Mouse (Mus musculus) heart, embryonic 16.5 days (tissue): ENCODE measurements around the gene Cacna1e. TPM values are rescaled to one million over a fixed set of nuclear protein-coding genes. Genes with fewer than 3 reads are reported as not detected.

Experiments used
- ATAC-seq: fragments of 200-750 bp; cut with Nextera tagmentation; replicated peaks from 2 replicates; pipeline ENCODE4 v1.8.0; 2017; ENCODE audit warnings: moderate number of reproducible peaks; ENCODE audit not compliant: insufficient read depth, low FRiP score; ENCODE audit errors: extremely low read depth
- H3K27ac ChIP-seq: fragments of 300-500 bp; sonication (generic); 2 replicates; pipeline ENCODE4 v1.5.1; 2014; ENCODE audit warnings: mild to moderate bottlenecking, low read length, control low read depth, moderate library complexity
- H3K27me3 ChIP-seq: fragments of 300-500 bp; sonication (generic); 2 replicates; pipeline ENCODE4 v1.6.1; 2014; ENCODE audit warnings: low read length, mixed read lengths; ENCODE audit not compliant: control insufficient read depth, insufficient read depth
- H3K36me3 ChIP-seq: fragments of 300-500 bp; sonication (generic); 2 replicates; pipeline ENCODE4 v1.6.1; 2014; ENCODE audit not compliant: control insufficient read depth, insufficient read depth
- H3K4me1 ChIP-seq: fragments of 300-500 bp; sonication (generic); 2 replicates; pipeline ENCODE4 v1.6.1; 2014; ENCODE audit warnings: low read length, mixed read lengths; ENCODE audit not compliant: control insufficient read depth, insufficient read depth
- H3K4me2 ChIP-seq: fragments of 300-500 bp; sonication (generic); 2 replicates; pipeline ENCODE4 v1.6.1; 2014; ENCODE audit warnings: low read depth, mild to moderate bottlenecking, control low read depth, low read length
- H3K4me3 ChIP-seq: fragments of 300-500 bp; sonication (generic); 2 replicates; pipeline ENCODE4 v1.5.1; 2014; ENCODE audit warnings: mild to moderate bottlenecking, control low read depth, low read length
- H3K9ac ChIP-seq: fragments of 300-500 bp; sonication (generic); 2 replicates; pipeline ENCODE4 v1.6.1; 2014; ENCODE audit warnings: low read length, control low read depth
- H3K9me3 ChIP-seq: fragments of 300-500 bp; sonication (generic); replicated peaks from 2 replicates; pipeline ENCODE4 v1.6.1; 2016; ENCODE audit warnings: low read length; ENCODE audit not compliant: control insufficient read depth
- WGBS: fragments of 180-500 bp; shearing (Covaris S2); extraction: QIAGEN DNeasy Blood & Tissue Kit; methylation state at CpG from one replicate; pipeline ENCODE4 v1.1.7; 2014; 5-methylcytosine and 5-hydroxymethylcytosine counted together
- polyA plus RNA-seq: library from polyadenylated mRNA; unstranded; fragments of >200 nt; fragmentation: Nextera tagmentation; extraction: Ambion mirVana; gene quantifications from 2 replicates; pipeline ENCODE4 v1.2.1, GENCODE M21; 2015

Cacna1e gene
- 0.13 and 0.20 TPM in 2 replicates for polyA plus RNA-seq

GRCm38 (mm10) chr1:154884275-154885206 is at the start of gene Cacna1e:
Cacna1e (minus strand) TSS chr1:154884501.
- peaks cover 23% of the 10 kb centered on the region for H3K27me3 ChIP-seq
- no peaks in the 10 kb centered on the region for H3K36me3 ChIP-seq
- peaks cover 2% of the 10 kb centered on the region; the same call in 1 of the 2 replicates for H3K4me1 ChIP-seq
- H3K4me2 ChIP-seq, result peak within 1 kb of the TSS; percentile 70
- peak within 1 kb of the TSS; percentile 16 for H3K9ac ChIP-seq
- 11% methylated on average over 31 of the region's 31 CpGs for WGBS
- H3K9me3 ChIP-seq, result no peaks in the 10 kb centered on the region
- H3K4me3 ChIP-seq, result peak within 1 kb of the TSS; percentile 49
- no peak for ATAC-seq
- no peak within 1 kb of the TSS for H3K27ac ChIP-seq

GRCm38 (mm10) chr1:154918406-154918805 is 34.1 kb upstream of the Cacna1e start:
- Histone ChIP-seq H3K9ac (no peak overlapping the region), H3K27me3 (no peaks in the 10 kb centered on the region), H3K4me3 (no peak overlapping the region), H3K4me1 (no peaks in the 10 kb centered on the region), H3K36me3 (no peaks in the 10 kb centered on the region), H3K4me2 (no peak overlapping the region), H3K27ac (no peak overlapping the region), H3K9me3 (no peaks in the 10 kb centered on the region)
- no peak for ATAC-seq
- whole genome bisulfite sequencing, result 67% methylated on average over 2 of the region's 2 CpGs

GRCm38 (mm10) chr1:154917438-154917837 is 33.1 kb upstream of the Cacna1e start:
- 59% methylated on average over 6 of the region's 6 CpGs for WGBS
- ATAC-seq, result no peak
- no peaks in the 10 kb centered on the region for H3K36me3 ChIP-seq
- H3K27ac ChIP-seq, result no peak overlapping the region
- H3K4me1 ChIP-seq, result no peaks in the 10 kb centered on the region
- no peak overlapping the region for H3K4me3 ChIP-seq
- no peaks in the 10 kb centered on the region for H3K9me3 ChIP-seq
- H3K9ac ChIP-seq, result no peak overlapping the region
- no peaks in the 10 kb centered on the region for H3K27me3 ChIP-seq
- no peak overlapping the region for H3K4me2 ChIP-seq

- Histone ChIP-seq H3K4me2 (no peak overlapping the region), H3K27me3 (no peaks in the 10 kb centered on the region), H3K4me1 (no peaks in the 10 kb centered on the region), H3K4me3 (no peak overlapping the region), H3K27ac (no peak overlapping the region), H3K36me3 (no peaks in the 10 kb centered on the region), H3K9me3 (no peaks in the 10 kb centered on the region), H3K9ac (no peak overlapping the region)
- no peak for ATAC-seq
- 53% methylated on average over 2 of the region's 2 CpGs for WGBS
Observed at GRCm38 (mm10) chr1:154909554-154909953, 25.3 kb upstream of the Cacna1e start.

DNA sequence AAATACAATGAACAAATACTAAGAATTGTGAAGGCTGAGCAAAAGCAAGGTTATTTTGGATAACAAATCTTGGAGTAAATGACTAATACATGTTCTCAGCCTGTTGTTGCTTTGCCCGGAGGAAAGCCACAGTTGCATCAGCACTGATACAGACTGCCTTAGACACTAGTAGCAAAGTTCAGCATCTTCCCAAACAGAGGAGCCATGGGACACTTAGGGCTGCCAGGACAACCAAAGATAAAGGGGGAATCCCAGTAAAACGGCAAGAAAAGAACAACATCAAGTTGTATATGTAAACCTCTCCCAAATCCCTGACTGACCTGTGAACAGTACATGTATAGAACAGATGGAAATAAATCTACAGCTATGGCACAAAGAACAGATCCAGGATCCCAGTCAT is 13.1 kb upstream of the Cacna1e start:
- ATAC-seq, result no peak
- H3K9me3 ChIP-seq, result no peaks in the 10 kb centered on the region
- H3K27me3 ChIP-seq, result no peaks in the 10 kb centered on the region
- no peaks in the 10 kb centered on the region for H3K36me3 ChIP-seq
- WGBS, result 62% methylated on average over 2 of the region's 2 CpGs
- no peak overlapping the region for H3K4me2 ChIP-seq
- no peaks in the 10 kb centered on the region for H3K4me1 ChIP-seq
- no peak overlapping the region for H3K27ac ChIP-seq
- no peak overlapping the region for H3K4me3 ChIP-seq
- H3K9ac ChIP-seq, result no peak overlapping the region

- H3K9ac ChIP-seq, result no peak overlapping the region
- peaks cover 11% of the 10 kb centered on the region; the same call in 1 of the 2 replicates for H3K27me3 ChIP-seq
Observed at GRCm38 (mm10) chr1:154890244-154890643, 5.9 kb upstream of the Cacna1e start.

DNA sequence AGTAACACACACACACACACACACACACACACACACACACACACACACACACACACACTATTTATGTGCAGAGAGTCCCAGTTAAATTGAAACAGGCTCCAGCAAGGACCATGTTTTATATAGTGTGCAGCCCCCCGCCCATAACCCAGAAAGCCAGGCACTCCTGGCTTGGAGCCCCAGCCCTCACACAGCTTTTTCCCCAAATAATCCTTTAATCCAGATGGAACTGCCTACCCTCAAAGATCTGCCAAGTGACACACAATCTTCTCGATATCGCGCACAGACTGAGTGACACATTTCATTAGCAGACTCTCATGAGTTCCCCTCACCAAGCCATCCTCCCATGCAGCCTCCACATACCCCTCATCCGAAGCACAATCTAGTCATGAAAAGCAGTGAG is 4.2 kb upstream of the Cacna1e start:
- H3K27me3 ChIP-seq, result peaks cover 12% of the 10 kb centered on the region; the same call in 1 of the 2 replicates
- no peak overlapping the region for H3K27ac ChIP-seq
- peaks cover 2% of the 10 kb centered on the region; the same call in 1 of the 2 replicates for H3K4me1 ChIP-seq
- WGBS, result 81% methylated on average over 5 of the region's 5 CpGs
- H3K4me2 ChIP-seq, result no peak overlapping the region
- H3K4me3 ChIP-seq, result no peak overlapping the region
- H3K9ac ChIP-seq, result no peak overlapping the region
- ATAC-seq, result no peak
- no peaks in the 10 kb centered on the region for H3K36me3 ChIP-seq
- H3K9me3 ChIP-seq, result no peaks in the 10 kb centered on the region

More at GRCm38 (mm10) chr1:154890244-154890643, 5.9 kb upstream of the Cacna1e start:
- Histone ChIP-seq H3K4me1 (no peaks in the 10 kb centered on the region), H3K4me3 (no peak overlapping the region), H3K4me2 (no peak overlapping the region), H3K36me3 (no peaks in the 10 kb centered on the region), H3K27ac (no peak overlapping the region), H3K9me3 (no peaks in the 10 kb centered on the region)
- no peak for ATAC-seq
- WGBS, result 75% methylated on average over 5 of the region's 5 CpGs

GRCm38 (mm10) chr1:154888018-154888417 is 3.7 kb upstream of the Cacna1e start:
- Histone ChIP-seq H3K27ac (no peak overlapping the region), H3K27me3 (peaks cover 17% of the 10 kb centered on the region; the same call in 1 of the 2 replicates), H3K9me3 (no peaks in the 10 kb centered on the region), H3K9ac (no peak overlapping the region), H3K36me3 (no peaks in the 10 kb centered on the region), H3K4me3 (no peak overlapping the region), H3K4me2 (no peak overlapping the region), H3K4me1 (peaks cover 2% of the 10 kb centered on the region; the same call in 1 of the 2 replicates)
- no peak for ATAC-seq
- 58% methylated on average over 5 of the region's 5 CpGs for WGBS

GRCm38 (mm10) chr1:154887546-154887945 is 3.2 kb upstream of the Cacna1e start:
- H3K4me1 ChIP-seq, result peaks cover 2% of the 10 kb centered on the region; the same call in 1 of the 2 replicates
- H3K27me3 ChIP-seq, result peaks cover 19% of the 10 kb centered on the region
- 79% methylated on average over 3 of the region's 3 CpGs for WGBS
- H3K36me3 ChIP-seq, result no peaks in the 10 kb centered on the region
- H3K9ac ChIP-seq, result no peak overlapping the region
- H3K27ac ChIP-seq, result no peak overlapping the region
- no peak for ATAC-seq
- no peak overlapping the region for H3K4me2 ChIP-seq
- no peaks in the 10 kb centered on the region for H3K9me3 ChIP-seq
- no peak overlapping the region for H3K4me3 ChIP-seq
